45 mouse cellular contexts compared by ENCODE assay signal in the genomic region with DNA sequence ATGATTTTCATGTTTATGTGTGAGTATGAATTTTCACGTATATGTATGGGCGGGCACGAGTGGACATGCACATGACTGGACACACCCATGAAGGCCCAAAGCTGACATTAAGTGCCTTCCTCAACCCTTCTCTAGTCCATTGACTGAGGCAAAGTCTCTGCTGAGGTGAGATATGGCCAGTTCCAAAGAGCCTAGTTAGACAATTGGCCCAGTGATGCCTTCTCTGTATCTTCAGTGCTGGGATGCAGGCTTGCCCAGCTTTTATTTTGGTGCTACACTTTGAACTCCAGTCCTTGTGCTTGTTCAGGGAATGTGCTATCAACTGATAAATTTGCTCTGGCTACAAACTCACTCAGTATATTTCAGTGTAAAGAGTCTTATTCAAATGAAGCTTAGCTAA. TPM values are rescaled to one million over a fixed set of nuclear protein-coding genes. Genes with fewer than 3 reads are reported as not detected.
"Had no signal": no experiment of that assay in that cellular context is flagged by ENCODE, and none has a peak within 500 bp of the region (broad histone marks: within the 10 kb centered on the region; RNA-seq: fewer than 3 reads in every experiment).

No protein-coding gene starts in this region.

- H3K4me2 ChIP-seq: limb, embryonic 12.5 days; limb, embryonic 13.5 days; limb, embryonic 15.5 days; liver, embryonic 11.5 days; liver, embryonic 12.5 days; liver, embryonic 15.5 days; lung, embryonic 14.5 days; lung, embryonic 15.5 days; midbrain, embryonic 11.5 days; midbrain, embryonic 12.5 days; midbrain, embryonic 13.5 days; midbrain, embryonic 15.5 days had no signal

- H3K9me3 ChIP-seq: limb, embryonic 10.5 days; limb, embryonic 12.5 days; limb, embryonic 13.5 days; limb, embryonic 15.5 days; liver, embryonic 12.5 days; liver, embryonic 15.5 days; lung, embryonic 15.5 days; megakaryocyte, embryonic 14.5 days; midbrain, embryonic 10.5 days; midbrain, embryonic 12.5 days; midbrain, embryonic 13.5 days; midbrain, embryonic 15.5 days had no signal

- ATAC-seq: liver, embryonic 12.5 days; liver, postnatal 0 days; lung, postnatal 0 days; midbrain, embryonic 13.5 days; midbrain, embryonic 15.5 days; midbrain, embryonic 16.5 days had no signal

- H3K4me1 ChIP-seq: limb, embryonic 10.5 days; limb, embryonic 12.5 days; limb, embryonic 13.5 days; limb, embryonic 15.5 days; liver, embryonic 12.5 days; liver, embryonic 15.5 days; lung, embryonic 15.5 days; midbrain, embryonic 10.5 days; midbrain, embryonic 12.5 days; midbrain, embryonic 13.5 days; midbrain, embryonic 15.5 days had no signal

- H3K9ac ChIP-seq: limb, embryonic 12.5 days; limb, embryonic 13.5 days; limb, embryonic 15.5 days; liver, embryonic 12.5 days; liver, embryonic 14.5 days; liver, embryonic 15.5 days; liver, postnatal 0 days; lung, embryonic 14.5 days; lung, embryonic 15.5 days; midbrain, embryonic 12.5 days; midbrain, embryonic 13.5 days; midbrain, embryonic 15.5 days had no signal

- H3K27me3 ChIP-seq: limb, embryonic 12.5 days; limb, embryonic 13.5 days; limb, embryonic 15.5 days; liver, embryonic 12.5 days; liver, embryonic 15.5 days; lung, embryonic 15.5 days; megakaryocyte, embryonic 14.5 days; midbrain, embryonic 12.5 days; midbrain, embryonic 13.5 days; midbrain, embryonic 15.5 days had no signal

- H3K36me3 ChIP-seq: limb, embryonic 10.5 days; limb, embryonic 12.5 days; limb, embryonic 13.5 days; limb, embryonic 15.5 days; liver, embryonic 12.5 days; liver, embryonic 15.5 days; lung, embryonic 15.5 days; midbrain, embryonic 10.5 days; midbrain, embryonic 12.5 days; midbrain, embryonic 13.5 days; midbrain, embryonic 15.5 days had no signal

- DNase-seq: layer of hippocampus, postnatal 36 days; left cerebral cortex, postnatal 4 days; liver, postnatal 0 days; lung, adult 18-20 months; lung, adult 2 months; lung, embryonic 14.5 days; lung, postnatal 10 days; lung, postnatal 14 days; lung, postnatal 36 days; lung, postnatal 4 days; midbrain, embryonic 14.5 days had no signal

- H3K27ac ChIP-seq: left cerebral cortex, adult 2 months; limb, embryonic 10.5 days; limb, embryonic 12.5 days; limb, embryonic 13.5 days; limb, embryonic 15.5 days; liver, embryonic 12.5 days; liver, embryonic 14.5 days; liver, embryonic 15.5 days; lung, embryonic 15.5 days; macrophage; midbrain, embryonic 10.5 days; midbrain, embryonic 12.5 days; midbrain, embryonic 13.5 days; midbrain, embryonic 15.5 days had no signal

- H3K4me3 ChIP-seq: left cerebral cortex, adult 2 months; limb, embryonic 10.5 days; limb, embryonic 12.5 days; limb, embryonic 13.5 days; limb, embryonic 15.5 days; liver, embryonic 12.5 days; liver, embryonic 15.5 days; lung, embryonic 15.5 days; megakaryocyte, embryonic 14.5 days; midbrain, embryonic 10.5 days; midbrain, embryonic 12.5 days; midbrain, embryonic 13.5 days; midbrain, embryonic 15.5 days; myocyte had no signal

RNA-seq across cellular contexts. Expression of gene Olfr417, which starts 8.9 kb away (rescaled TPM):
- total RNA-seq: layer of hippocampus, postnatal 36 days; left cerebral cortex, adult 18-20 months; left cerebral cortex, adult 2 months; left cerebral cortex, adult 8-10 months; left cerebral cortex, postnatal 10 days; left cerebral cortex, postnatal 14 days; left cerebral cortex, postnatal 25 days; left cerebral cortex, postnatal 36 days; left cerebral cortex, postnatal 4 days; liver, adult 2 months; midbrain, postnatal 0 days; monocyte, adult 5-6 weeks had no signal
- polyA plus RNA-seq: limb, embryonic 10.5 days; limb, embryonic 11.5 days; limb, embryonic 12.5 days; limb, embryonic 13.5 days; limb, embryonic 14.5 days; limb, embryonic 15.5 days; liver, adult 2 months; liver, embryonic 11.5 days; liver, embryonic 12.5 days; liver, embryonic 15.5 days; liver, postnatal 0 days; lung, adult 2 months; lung, embryonic 14.5 days; lung, embryonic 15.5 days; lung, embryonic 16.5 days; lung, postnatal 0 days; macrophage; midbrain, embryonic 10.5 days; midbrain, embryonic 11.5 days; midbrain, embryonic 12.5 days; midbrain, embryonic 13.5 days; midbrain, embryonic 14.5 days; midbrain, embryonic 15.5 days; midbrain, embryonic 16.5 days; midbrain, postnatal 0 days; myocyte had no signal

RNA-seq across cellular contexts. Expression of gene Olfr248, which starts 17.0 kb away (rescaled TPM):
- total RNA-seq: layer of hippocampus, postnatal 36 days; left cerebral cortex, adult 18-20 months; left cerebral cortex, adult 2 months; left cerebral cortex, adult 8-10 months; left cerebral cortex, postnatal 10 days; left cerebral cortex, postnatal 14 days; left cerebral cortex, postnatal 25 days; left cerebral cortex, postnatal 36 days; left cerebral cortex, postnatal 4 days; liver, adult 2 months; megakaryocyte, adult 5-6 weeks; midbrain, postnatal 0 days; monocyte, adult 5-6 weeks had no signal
- polyA plus RNA-seq: limb, embryonic 10.5 days; limb, embryonic 11.5 days; limb, embryonic 12.5 days; limb, embryonic 13.5 days; limb, embryonic 14.5 days; limb, embryonic 15.5 days; liver, adult 2 months; liver, embryonic 11.5 days; liver, embryonic 12.5 days; liver, embryonic 15.5 days; liver, embryonic 16.5 days; liver, postnatal 0 days; lung, adult 2 months; lung, embryonic 14.5 days; lung, embryonic 15.5 days; lung, embryonic 16.5 days; lung, postnatal 0 days; macrophage; midbrain, embryonic 10.5 days; midbrain, embryonic 11.5 days; midbrain, embryonic 12.5 days; midbrain, embryonic 13.5 days; midbrain, embryonic 14.5 days; midbrain, embryonic 15.5 days; midbrain, embryonic 16.5 days; midbrain, postnatal 0 days; myocyte had no signal

RNA-seq across cellular contexts. Expression of gene Mptx1, which starts 43.5 kb away (rescaled TPM):
- total RNA-seq: layer of hippocampus, postnatal 36 days; left cerebral cortex, adult 18-20 months; left cerebral cortex, adult 2 months; left cerebral cortex, adult 8-10 months; left cerebral cortex, postnatal 10 days; left cerebral cortex, postnatal 14 days; left cerebral cortex, postnatal 25 days; left cerebral cortex, postnatal 36 days; left cerebral cortex, postnatal 4 days; liver, adult 2 months; megakaryocyte, adult 5-6 weeks; midbrain, postnatal 0 days; monocyte, adult 5-6 weeks had no signal
- polyA plus RNA-seq: limb, embryonic 10.5 days; limb, embryonic 11.5 days; limb, embryonic 12.5 days; limb, embryonic 13.5 days; limb, embryonic 14.5 days; limb, embryonic 15.5 days; liver, adult 2 months; liver, embryonic 11.5 days; liver, embryonic 12.5 days; liver, embryonic 14.5 days; liver, embryonic 15.5 days; liver, embryonic 16.5 days; liver, postnatal 0 days; lung, adult 2 months; lung, embryonic 14.5 days; lung, embryonic 15.5 days; lung, embryonic 16.5 days; lung, postnatal 0 days; macrophage; midbrain, embryonic 10.5 days; midbrain, embryonic 11.5 days; midbrain, embryonic 12.5 days; midbrain, embryonic 13.5 days; midbrain, embryonic 14.5 days; midbrain, embryonic 15.5 days; midbrain, embryonic 16.5 days; midbrain, postnatal 0 days; myocyte had no signal

RNA-seq across cellular contexts. Expression of gene Olfr414, which starts 50.1 kb away (rescaled TPM):
- total RNA-seq: layer of hippocampus, postnatal 36 days; left cerebral cortex, adult 18-20 months; left cerebral cortex, adult 2 months; left cerebral cortex, adult 8-10 months; left cerebral cortex, postnatal 10 days; left cerebral cortex, postnatal 14 days; left cerebral cortex, postnatal 25 days; left cerebral cortex, postnatal 36 days; left cerebral cortex, postnatal 4 days; liver, adult 2 months; megakaryocyte, adult 5-6 weeks; midbrain, postnatal 0 days; monocyte, adult 5-6 weeks had no signal
- polyA plus RNA-seq: limb, embryonic 10.5 days; limb, embryonic 11.5 days; limb, embryonic 12.5 days; limb, embryonic 13.5 days; limb, embryonic 14.5 days; limb, embryonic 15.5 days; liver, adult 2 months; liver, embryonic 11.5 days; liver, embryonic 15.5 days; liver, embryonic 16.5 days; liver, postnatal 0 days; lung, adult 2 months; lung, embryonic 14.5 days; lung, embryonic 15.5 days; lung, embryonic 16.5 days; lung, postnatal 0 days; macrophage; midbrain, embryonic 10.5 days; midbrain, embryonic 11.5 days; midbrain, embryonic 12.5 days; midbrain, embryonic 13.5 days; midbrain, embryonic 14.5 days; midbrain, embryonic 15.5 days; midbrain, embryonic 16.5 days; midbrain, postnatal 0 days; myocyte had no signal
